Mouse (Mus musculus) urinary bladder, postnatal 36 days (tissue): ENCODE measurements around the gene Ano6.
"Not testable (repeated sequence)": the region's sequence is repeated elsewhere in the genome, so short reads cannot be mapped to it uniquely, and the experiment has no call there.

Experiments
- DNase-seq, 2 experiments: peaks; one replicate each; pipeline ENCODE4 v3.0.0; 2022; ENCODE audit warnings: low spot score in 2 of 2, mixed read lengths in 1 of 2

The Ano6 gene

DNA sequence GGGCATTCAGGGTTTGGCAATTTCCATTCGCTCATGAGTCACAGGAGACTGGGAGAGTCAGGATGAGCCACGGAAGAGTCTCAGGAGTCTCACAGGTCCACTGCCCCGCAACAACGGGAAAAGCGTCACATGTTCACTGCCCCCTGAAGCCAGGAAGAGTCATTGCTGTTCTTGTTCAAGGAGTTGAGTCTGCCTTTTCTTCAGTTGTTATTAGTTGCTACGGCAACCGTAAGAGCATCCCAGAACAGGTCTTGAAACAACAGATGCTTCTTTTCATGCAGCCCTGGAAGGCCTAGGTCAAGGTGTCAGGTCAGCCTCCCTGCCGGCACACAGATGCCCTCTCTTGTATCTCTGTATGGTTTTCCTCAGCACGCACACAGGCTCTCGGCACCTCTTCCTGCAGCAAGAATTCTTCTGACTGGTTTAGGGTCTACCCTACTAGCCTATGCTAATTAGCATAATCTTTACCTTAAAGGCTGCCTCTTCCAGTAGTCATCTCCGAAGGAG lies 36.9 kb downstream of the Ano6 start:
- no peak for DNase-seq

DNA sequence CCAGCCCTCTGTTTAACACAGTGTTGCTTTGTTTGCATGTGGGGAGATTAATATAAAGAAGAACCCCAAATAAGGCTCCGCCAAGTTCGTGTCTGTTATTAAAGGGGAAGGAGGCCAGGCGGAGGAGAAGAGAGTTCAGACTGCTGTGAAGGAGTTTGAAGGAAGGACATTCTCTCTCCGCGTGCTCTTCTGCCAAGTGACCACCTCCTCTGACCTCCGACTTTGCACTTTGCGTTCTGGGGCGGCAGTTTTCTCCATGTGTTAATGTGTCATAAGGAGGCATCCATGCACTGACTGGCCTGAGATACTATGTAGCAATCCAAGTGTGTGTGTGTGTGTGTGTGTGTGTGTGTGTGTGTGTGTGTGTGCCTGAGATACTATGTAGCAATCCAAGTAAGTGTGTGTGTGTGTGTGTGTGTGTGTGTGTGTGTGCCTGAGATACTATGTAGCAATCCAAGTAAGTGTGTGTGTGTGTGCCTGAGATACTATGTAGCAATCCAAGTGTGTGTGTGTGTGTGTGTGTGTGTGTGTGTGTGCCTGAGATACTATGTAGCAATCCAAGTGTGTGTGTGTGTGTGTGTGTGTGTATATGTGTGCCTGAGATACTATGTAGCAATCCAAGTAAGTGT lies 37.5 kb downstream of the Ano6 start:
- DNase-seq: not testable (repeated sequence)

DNA sequence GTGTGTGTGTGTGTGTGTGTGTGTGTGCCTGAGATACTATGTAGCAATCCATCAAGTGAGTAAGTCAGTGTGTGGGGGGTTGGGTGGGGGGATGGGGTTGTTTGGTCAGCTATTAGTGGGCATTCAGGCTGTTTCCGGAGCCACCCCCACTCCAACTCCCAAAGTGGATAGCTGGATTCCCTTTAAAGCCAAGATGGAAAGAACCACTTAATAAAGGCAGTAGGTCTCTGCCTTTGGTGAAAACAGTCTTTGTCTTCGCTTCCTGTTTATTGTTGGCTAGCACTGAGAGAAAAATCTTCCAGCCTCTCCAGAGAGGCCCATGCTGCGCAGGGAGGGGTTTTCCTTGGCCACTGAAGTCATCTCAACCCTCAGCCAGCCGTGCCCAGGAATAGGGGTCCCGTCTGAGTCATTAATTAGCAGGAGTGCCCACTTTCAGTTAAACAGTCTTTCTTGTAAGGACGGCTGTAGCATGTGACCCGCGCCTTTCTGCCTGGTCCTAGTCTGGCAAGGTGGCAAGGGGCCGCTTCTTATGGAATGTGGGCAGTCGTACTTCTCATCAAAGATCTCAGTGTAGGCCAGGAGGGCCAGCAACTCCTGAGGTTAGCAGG lies 38.1 kb downstream of the Ano6 start:
- no peak for DNase-seq

DNA sequence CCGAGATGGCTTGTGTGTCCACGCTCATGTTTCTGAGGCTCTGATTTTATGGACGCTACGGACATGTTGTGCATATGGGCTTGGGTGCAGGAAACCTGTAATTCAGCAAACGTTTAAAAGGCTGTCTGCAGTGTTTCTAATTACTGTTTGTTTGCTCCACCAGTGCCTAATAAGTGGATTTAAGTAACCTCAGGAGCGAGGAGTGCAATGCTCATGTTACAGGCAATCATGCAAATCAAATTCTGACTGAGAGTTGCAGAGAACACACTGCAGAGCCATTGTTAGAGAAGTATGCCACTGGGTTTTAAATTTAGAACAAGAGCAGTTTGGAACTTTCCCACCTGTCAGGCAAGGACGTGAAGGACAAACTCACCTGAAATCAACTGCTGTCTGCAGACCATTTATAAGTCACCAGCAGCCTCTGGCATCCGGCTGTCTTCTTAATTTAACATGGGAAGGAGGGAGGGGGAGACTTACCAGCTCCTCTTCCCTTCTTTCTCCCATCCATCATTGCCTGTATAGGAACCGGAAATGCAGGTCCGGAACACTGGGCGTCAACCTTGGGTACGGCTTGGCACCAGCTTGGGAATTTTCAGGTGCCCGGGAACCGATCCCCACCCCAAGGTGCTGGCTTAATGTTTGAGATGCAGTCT lies 39.0 kb downstream of the Ano6 start:
- DNase-seq: no peak

DNA sequence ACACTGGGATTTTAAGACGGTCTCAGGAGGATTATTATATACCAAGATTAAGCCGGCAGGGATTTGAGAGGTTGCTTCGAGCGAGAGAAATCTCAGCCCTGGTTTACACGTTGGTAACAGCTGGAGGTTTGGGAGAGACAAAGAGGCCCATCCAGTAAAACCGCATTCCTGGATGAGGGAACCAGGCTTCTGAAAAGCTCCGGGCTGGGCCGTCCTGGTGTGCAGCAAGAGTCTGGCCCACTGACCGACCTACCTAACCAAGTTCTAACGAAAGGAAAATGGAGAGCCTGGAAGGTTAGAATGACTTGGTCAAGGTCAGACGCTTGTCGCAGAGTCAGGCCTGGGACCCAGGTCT lies 39.5 kb downstream of the Ano6 start:
- no peak for DNase-seq

DNA sequence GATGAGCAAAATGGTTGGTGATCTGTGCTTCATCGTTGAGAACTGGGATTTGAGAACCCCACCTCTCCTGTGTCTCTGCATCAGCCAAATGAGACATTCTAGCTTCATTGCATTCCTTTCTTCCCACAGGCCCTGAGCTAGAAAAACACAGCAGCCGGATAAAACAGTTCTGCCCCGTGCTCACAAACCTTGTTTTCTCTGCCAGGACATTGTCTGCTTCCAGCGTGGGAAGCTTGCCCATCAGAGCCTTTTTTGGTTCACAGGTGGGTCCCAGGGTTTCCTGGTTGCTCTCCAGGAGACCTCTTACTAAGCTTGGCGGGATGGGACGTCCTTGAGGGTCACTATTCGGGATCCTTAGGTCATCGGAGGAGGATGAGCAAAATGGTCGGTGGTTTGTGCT lies 42.6 kb downstream of the Ano6 start:
- no peak for DNase-seq

GRCm38 (mm10) chr15:95836077-95836476 lies 45.4 kb downstream of the Ano6 start:
- DNase-seq: no peak

GRCm38 (mm10) chr15:95836646-95837434 lies 46.2 kb downstream of the Ano6 start:
- no peak for DNase-seq

DNA sequence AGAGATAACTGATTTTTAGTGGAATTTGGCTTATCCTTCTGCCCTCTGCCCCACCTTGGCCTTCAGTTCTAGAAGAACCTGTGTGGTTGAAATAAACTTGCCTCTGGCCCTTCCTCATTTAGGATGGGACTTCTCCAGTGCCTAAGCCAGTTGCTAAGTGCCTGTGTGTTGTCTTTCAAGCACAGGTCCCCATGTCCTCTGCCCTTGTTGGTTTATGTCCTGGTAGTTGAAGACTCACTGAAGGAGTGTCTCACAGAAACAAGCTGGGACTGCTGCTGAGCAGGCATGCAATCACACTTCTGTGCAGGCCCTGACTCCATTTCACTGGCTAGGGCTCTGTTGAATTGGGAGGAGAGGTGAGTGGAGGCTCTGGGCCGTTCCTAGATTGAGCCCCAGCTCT lies 46.9 kb downstream of the Ano6 start:
- no peak for DNase-seq

DNA sequence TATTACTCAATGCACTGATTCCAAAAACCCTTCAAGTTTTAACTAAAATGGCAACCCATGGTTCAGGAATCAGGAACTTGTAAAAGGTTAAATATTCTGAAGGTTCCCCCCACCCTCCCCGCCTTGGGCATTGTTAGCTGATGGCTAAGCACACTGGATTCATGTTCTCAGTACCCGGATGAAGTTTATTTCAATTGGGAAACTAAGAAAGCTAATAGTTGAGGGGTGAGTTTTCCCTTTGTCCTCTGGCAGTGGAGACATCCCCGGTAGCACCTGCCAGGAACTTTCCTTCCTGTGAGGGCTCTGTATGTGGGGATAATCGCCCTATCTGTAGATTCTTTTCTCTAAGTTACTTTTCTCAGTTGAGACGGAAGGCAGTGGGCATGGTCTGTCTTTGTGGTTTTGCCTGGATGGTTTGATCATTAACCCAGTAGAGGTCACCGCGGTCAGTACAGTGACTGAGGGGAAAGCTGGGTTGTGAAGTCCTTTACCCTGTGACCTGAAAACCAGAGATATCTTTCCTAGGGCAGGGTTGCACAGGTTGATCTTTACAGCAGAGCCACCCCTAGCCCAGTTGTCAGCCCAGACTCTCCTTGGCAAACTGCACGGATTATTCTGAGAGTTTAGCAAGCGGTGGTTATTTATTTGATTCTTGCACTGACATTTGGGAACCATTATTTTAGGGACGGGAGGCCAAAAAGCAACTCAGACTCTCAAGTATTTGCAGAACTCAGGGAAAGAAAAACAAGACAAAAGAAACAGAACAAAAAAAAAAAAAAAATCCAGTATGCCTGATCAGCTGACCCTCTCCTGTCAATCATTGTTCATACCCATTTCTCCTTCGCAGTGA lies 47.8 kb downstream of the Ano6 start:
- DNase-seq: no peak

- no peak for DNase-seq
These were observed 49.1 kb downstream of the Ano6 start for GRCm38 (mm10) chr15:95839789-95840188.

DNA sequence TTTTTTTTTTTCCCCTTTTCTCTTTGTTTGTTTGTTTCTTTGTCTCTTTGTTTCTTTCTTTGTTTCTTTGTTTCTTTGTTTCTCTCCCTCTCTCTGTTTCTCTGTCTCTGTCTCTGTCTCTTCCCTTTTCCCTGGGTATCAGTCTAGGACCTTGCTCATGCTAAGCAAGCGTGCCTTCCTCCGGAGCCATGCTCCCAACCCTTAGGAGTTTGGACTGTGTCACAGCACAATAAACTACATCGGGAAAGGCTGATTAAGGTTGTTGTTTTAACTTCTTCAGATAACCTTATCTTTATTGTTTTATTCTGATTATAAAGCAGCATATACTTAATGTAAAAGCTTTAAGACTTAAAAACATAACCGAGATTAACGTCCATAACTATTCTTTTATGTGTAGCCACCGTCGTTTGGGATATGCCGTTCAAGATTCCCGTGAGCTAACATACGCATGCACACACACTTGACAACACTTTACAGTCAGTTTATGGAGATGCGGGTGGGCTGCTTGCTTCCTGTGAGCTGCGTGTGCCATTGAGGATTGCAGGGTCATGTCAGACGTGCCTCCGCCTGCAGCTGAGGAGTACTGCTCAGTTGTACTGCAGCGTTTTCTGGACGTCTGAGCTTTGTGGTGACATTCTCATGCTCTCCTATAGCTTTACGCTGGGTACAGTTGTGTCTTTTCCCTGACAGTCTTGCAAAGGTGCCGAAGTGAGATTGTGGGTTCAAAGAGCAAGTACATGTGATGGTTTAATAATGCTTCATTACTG lies 52.7 kb downstream of the Ano6 start:
- no peak for DNase-seq

DNA sequence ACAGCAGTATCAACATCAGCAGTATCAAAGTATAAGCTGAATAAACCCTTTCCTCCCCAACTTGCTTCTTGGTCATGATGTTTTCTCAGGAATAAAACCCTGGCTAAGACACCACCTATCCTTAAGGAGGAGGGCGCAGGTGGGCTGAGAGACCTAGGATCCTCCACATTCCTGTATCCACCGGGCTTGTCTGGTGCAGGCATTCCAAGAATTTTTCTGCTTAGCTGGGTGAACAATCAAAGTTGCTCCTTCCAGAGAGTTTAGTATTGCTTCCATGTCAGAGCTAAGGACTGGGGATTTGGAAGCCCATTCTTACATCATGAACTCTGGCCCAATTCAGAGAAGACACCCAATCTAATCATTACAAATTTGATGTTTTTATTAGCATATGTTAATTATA lies 53.8 kb downstream of the Ano6 start:
- DNase-seq: no peak

GRCm38 (mm10) chr15:95846102-95846501 lies 55.5 kb downstream of the Ano6 start:
- DNase-seq: no peak

DNA sequence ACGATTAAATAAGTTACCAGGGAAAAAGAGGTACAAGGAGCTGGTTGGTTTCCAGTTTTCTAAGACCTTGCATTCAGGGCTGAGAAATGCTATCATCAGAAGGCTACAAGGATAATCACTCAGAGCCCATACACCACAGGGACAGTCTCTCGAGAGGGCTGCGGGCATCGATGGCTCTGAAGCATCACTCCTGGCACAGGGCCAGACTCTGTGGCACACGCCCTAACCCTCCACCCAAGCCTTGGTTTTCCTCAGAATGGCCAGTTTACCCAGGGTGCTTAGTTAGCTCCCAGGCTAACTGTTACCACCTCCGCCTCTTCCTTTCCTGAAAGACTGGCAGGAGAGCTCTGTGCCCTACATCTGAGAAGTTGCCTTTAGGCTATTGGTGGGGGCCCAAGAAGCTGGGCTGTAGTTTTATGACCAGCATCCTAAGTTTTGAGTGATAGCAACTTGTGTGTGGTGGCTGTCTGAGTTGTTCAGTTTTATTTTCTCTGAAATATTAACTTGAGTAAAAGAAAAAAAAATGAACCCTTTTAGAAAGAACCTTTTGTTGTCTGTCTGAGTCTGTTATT lies 57.9 kb downstream of the Ano6 start:
- no peak for DNase-seq

- no peak for DNase-seq
These were observed 59.1 kb downstream of the Ano6 start for GRCm38 (mm10) chr15:95849513-95850411.

GRCm38 (mm10) chr15:95850546-95850945 lies 59.9 kb downstream of the Ano6 start:
- DNase-seq: no peak

DNA sequence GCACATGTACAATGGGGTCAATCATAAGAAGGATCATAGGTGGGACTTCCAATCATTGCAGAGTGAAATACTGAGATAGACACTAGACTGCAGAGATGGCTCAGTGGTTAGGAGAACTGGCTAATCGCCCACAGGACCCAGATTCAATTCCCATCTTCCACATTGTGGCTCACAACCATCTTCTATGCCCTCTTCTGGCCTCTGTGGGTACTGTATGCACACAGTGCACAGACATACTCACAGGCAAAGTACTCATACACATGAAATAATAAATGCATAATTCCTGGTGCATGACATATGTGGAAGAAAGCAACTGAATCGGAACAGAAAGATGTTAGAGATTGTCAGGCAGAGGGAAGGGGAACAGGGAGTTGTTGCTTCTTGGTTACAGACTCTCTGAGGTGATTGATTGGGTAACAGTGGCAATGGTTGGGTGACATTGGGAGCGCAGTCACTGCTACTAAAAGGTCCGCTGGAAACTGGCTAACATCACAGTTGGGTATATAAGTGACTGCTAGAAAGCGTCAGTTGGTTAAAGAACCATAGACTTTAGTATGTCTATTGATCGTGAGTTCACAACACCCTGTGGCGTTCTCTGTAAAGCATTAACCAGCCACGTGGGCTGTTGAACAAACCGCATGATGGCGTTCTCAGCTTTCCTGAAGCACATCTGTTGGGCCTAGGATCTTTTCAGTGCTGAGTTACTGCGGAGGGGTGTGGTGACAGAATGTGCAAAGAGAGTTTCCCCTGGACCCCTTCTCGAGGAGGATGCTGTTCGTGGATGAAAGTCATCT lies 64.6 kb downstream of the Ano6 start:
- no peak for DNase-seq

DNA sequence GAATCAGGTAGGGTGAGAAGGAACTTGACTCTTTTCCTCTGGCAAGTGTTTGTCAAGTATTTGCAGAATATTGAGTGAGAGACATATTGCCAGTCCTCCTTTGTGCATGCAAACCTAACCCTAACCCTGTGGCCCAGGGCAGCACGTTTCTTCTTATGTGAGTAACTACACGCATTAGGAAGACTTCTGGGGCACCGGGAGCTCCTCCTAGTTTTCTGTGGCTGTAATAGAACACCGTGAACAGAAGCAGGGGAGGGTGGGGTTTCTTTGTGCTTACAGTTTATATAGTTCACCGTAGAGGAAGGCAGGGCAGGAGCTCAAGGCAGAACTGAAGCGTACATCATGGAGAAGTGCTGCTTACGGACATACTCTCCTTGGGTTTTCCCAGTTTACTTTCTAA lies 65.3 kb downstream of the Ano6 start:
- no peak for DNase-seq
